Mouse (Mus musculus): ENCODE data around the gene Myo1a.

DNA sequence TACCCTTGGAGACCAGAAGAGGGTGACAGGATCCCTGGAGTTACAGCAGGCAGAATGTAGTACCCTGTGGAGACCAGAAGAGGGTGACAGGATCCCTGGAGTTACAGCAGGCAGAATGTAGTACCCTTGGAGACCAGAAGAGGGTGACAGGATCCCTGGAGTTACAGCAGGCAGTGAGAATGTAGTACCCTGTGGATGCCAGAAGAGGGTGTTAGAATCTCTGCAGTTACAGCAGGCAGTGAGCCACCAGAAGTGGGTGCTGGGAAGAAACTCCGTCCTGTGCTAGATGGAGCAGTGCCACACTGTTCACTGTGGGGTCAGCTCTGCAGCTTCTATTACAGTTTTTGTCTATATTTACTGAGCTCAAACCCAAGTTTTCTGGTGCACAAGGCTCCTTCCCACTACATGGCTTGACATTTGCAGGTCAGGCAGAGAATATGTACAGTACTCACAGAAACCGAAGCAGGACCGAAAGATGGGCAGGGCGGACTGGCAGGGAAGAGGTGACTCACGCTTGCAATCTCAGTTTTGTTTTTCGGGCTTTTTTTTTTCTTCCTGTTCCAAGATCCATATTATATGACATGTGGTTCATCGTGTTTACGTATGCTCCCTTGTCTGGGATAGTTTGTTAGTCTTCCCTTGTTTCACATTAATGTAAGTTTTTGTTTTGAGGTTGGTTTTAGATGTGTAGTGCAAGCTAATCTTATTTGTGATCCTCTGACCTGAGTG, 30.0 kb upstream of the Myo1a start:
- peak; percentile 82 for TF ChIP-seq ZC3H11A (IDR thresholded peaks at IDR 0.05; ENCODE audit: borderline replicate concordance, low read depth, low read length)
- peak; percentile 78 for TF ChIP-seq HCFC1 (IDR thresholded peaks at IDR 0.05; ENCODE audit: borderline replicate concordance, insufficient read depth, low read length)

Measured in ES-E14 (cell line).